Mouse (Mus musculus) CH12.LX (cell line): ENCODE measurements around the gene Iqcj. TPM values are rescaled to one million over a fixed set of nuclear protein-coding genes. Genes with fewer than 3 reads are reported as not detected.

Source experiments
- DNase-seq: peaks from one replicate; pipeline ENCODE4 v3.0.0-alpha.2; 2013; ENCODE audit errors: extremely low read depth
- H3K27ac ChIP-seq: 2 replicates; pipeline ENCODE4 v1.5.1; 2012; ENCODE audit warnings: low read depth, mild to moderate bottlenecking, control low read depth, moderate library complexity; ENCODE audit not compliant: insufficient read depth
- H3K27me3 ChIP-seq: replicated peaks from 2 replicates; pipeline ENCODE3; 2012; ENCODE audit warnings: inconsistent platforms
- H3K36me3 ChIP-seq, 2 experiments: replicated peaks in 1 of 2; 2 replicates each; pipeline versions ENCODE3 to v1.6.1; 2012; ENCODE audit warnings: inconsistent platforms in 1 of 2, low read length in 1 of 2, mild to moderate bottlenecking in 1 of 2, mixed read lengths in 1 of 2, moderate library complexity in 1 of 2; ENCODE audit not compliant: control insufficient read depth in 1 of 2, insufficient read depth in 1 of 2
- H3K4me1 ChIP-seq, 2 experiments: 2 replicates each; pipeline ENCODE4 v1.6.1; 2012; ENCODE audit warnings: inconsistent platforms in 1 of 2, moderate library complexity in 1 of 2; ENCODE audit not compliant: insufficient read depth in 2 of 2, control insufficient read depth in 1 of 2
- H3K4me2 ChIP-seq: 2 replicates; pipeline ENCODE4 v1.6.1; 2012; ENCODE audit warnings: low read depth, mild to moderate bottlenecking, control low read depth; ENCODE audit not compliant: poor library complexity, insufficient read depth, severe bottlenecking
- H3K4me3 ChIP-seq, 3 experiments: fragments of 150-350 bp in 1 of 3; sonication (generic) in 1 of 3; replicated peaks in 1 of 3; 2 replicates each; pipeline versions ENCODE3 to v1.5.1; 2011 to 2012; ENCODE audit warnings: low read depth in 2 of 3, low read length in 2 of 3, mild to moderate bottlenecking in 2 of 3, moderate library complexity in 2 of 3, control low read depth in 1 of 3, improper control_type of control experiment in 1 of 3, inconsistent platforms in 1 of 3, mixed read lengths in 1 of 3; ENCODE audit not compliant: poor library complexity in 1 of 3
- H3K79me2 ChIP-seq: replicated peaks from 2 replicates; pipeline ENCODE4 v1.6.1; 2012; ENCODE audit warnings: mild to moderate bottlenecking, moderate library complexity; ENCODE audit not compliant: control insufficient read depth, poor library complexity, insufficient read depth, severe bottlenecking; ENCODE audit errors: extremely low read depth
- H3K9ac ChIP-seq: 2 replicates; pipeline ENCODE4 v1.6.1; 2012; ENCODE audit warnings: low read depth, mild to moderate bottlenecking, control low read depth, moderate library complexity; ENCODE audit not compliant: insufficient read depth
- H3K9me3 ChIP-seq: replicated peaks from 2 replicates; pipeline ENCODE3; 2012; ENCODE audit warnings: low read length, inconsistent platforms, mixed read lengths
- CHD2 ChIP-seq: IDR thresholded peaks from 2 replicates; pipeline ENCODE4 v1.6.1; 2011; ENCODE audit warnings: low read length, improper control_type of control experiment
- EP300 ChIP-seq: IDR thresholded peaks from 2 replicates; pipeline ENCODE4 v1.6.1; 2011; ENCODE audit warnings: low read length, improper control_type of control experiment
- ETS1 ChIP-seq: conservative IDR thresholded peaks from 2 replicates; pipeline ENCODE4 v1.6.1; 2012; ENCODE audit warnings: low read depth, mild to moderate bottlenecking, inconsistent platforms, low read length, improper control_type of control experiment, moderate library complexity
- IRF4 ChIP-seq: IDR thresholded peaks from 2 replicates; pipeline ENCODE4 v1.6.1; 2014; ENCODE audit warnings: low read depth, mild to moderate bottlenecking, inconsistent platforms, low read length, improper control_type of control experiment
- KAT2A ChIP-seq: IDR thresholded peaks from 2 replicates; pipeline ENCODE4 v1.6.1; 2012; ENCODE audit warnings: low read length, improper control_type of control experiment, inconsistent platforms; ENCODE audit not compliant: insufficient replicate concordance
- NELFE ChIP-seq: IDR thresholded peaks from 2 replicates; pipeline ENCODE4 v1.6.1; 2011; ENCODE audit warnings: low read depth, low read length, improper control_type of control experiment
- USF1 ChIP-seq: IDR thresholded peaks from 2 replicates; pipeline ENCODE4 v1.6.1; 2014; ENCODE audit warnings: low read depth, mild to moderate bottlenecking, inconsistent platforms, low read length, improper control_type of control experiment
- ZC3H11A ChIP-seq: IDR thresholded peaks from 2 replicates; pipeline ENCODE4 v1.6.1; 2012; ENCODE audit warnings: low read depth, mild to moderate bottlenecking, inconsistent platforms, low read length, improper control_type of control experiment
- dilution Hi-C: fragments of 300-500 bp; cut with MboI; formaldehyde crosslinking; loops from 2 replicates; pipeline ENCODE4 v1.14.3; 2020; ENCODE audit warnings: low sequenced_read_pairs; ENCODE audit not compliant: extremely low pct_unique_long_range_greater_than_20kb, extremely low pct_ligation_motif_present
- in situ Hi-C: fragments of 300-500 bp; cut with MboI; formaldehyde crosslinking; loops from 3 replicates; pipeline ENCODE4 v1.14.3; 2019; ENCODE audit warnings: low sequenced_read_pairs, low pct_ligation_motif_present, low pct_unique_long_range_greater_than_20kb, mixed read lengths
- polyA plus RNA-seq: library from polyadenylated mRNA; unstranded; fragments of >175 nt; gene quantifications from 2 replicates; pipeline ENCODE4 v1.2.1, GENCODE M21; 2012; ENCODE audit warnings: low read depth; ENCODE audit not compliant: insufficient read length
- total RNA-seq, 2 experiments: library from RNA; depleted of rRNA; stranded (reverse); fragments of 300-350 nt in 1 of 2; fragments of >200 nt in 1 of 2; gene quantifications; 2 replicates each; pipeline ENCODE4 v1.2.3; 2012 to 2014

Gene Iqcj
- total and polyA plus RNA-seq, 3 experiments, result 0.47 TPM; not detected in 2

DNA sequence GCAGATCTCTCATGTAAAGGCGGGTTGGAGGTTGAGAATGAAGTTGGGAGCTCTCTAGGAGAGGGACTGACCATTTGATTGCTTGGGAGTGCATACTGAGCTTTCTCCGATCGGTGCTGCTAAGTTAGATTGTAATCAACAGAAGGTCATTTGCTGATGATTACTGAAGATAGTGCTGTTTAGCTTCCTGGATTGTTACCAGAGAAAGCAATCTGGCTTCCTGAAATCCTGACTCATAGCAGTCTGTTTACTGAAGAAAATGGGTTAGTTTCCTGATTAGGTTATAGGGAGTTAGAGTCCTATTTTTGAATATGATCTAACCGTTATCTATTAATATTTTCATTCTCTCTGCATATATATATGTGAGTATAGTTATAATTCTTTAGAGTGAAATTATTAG is 209.3 kb downstream of the Iqcj start:
- Histone ChIP-seq H3K4me1 (no peaks in the 10 kb centered on the region), H3K9me3 (no peaks in the 10 kb centered on the region)
- TF ChIP-seq ETS1, result no peak
- no peak for TF ChIP-seq KAT2A
- TF ChIP-seq ZC3H11A, result no peak
- no peak for TF ChIP-seq NELFE
- TF ChIP-seq, all 38 proteins: peak for 0
- dilution Hi-C loops (no loop called here), in situ Hi-C loops (no loop called here)
- Histone ChIP-seq H3K9ac (no peak overlapping the region), H3K27me3 (no peaks in the 10 kb centered on the region), H3K36me3 (no peaks in the 10 kb centered on the region), H3K4me2 (no peak overlapping the region), H3K4me3 (no peak overlapping the region), H3K27ac (no peak overlapping the region), H3K79me2 (no peaks in the 10 kb centered on the region)
- no peak for DNase-seq

DNA sequence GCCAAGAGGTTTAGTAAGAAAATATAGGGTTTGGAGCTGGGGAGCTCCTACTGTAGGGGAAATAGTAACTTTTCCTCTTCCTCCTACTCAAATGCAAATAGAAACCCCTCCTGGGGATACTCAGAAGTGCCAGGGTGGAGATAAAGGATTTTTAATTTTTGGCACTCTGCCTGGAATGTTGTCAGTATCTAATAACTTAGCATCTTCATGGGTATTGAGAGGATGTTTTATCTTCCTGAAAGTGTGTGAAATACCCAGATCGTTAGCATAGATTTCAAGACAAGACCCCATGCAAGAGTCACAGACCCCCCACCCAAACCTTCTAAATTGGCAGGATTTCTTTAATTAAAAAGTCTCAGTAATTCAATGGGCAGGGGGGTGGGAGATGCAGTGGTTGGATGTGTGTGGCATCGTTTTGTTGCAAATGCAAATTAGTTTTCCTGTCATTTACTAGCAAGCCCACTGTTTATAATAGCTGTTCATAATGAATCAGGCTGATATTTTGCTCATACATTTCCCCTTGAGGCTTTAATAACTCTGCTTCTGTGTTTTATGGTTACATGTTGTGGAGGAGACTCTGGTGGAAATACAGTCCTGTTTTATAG is 213.2 kb downstream of the Iqcj start:
- Histone ChIP-seq H3K36me3 (no peaks in the 10 kb centered on the region), H3K27ac (no peak overlapping the region), H3K9ac (no peak overlapping the region), H3K79me2 (no peaks in the 10 kb centered on the region), H3K27me3 (no peaks in the 10 kb centered on the region), H3K4me2 (no peak overlapping the region), H3K9me3 (no peaks in the 10 kb centered on the region), H3K4me3 (no peak overlapping the region), H3K4me1 (no peaks in the 10 kb centered on the region)
- dilution Hi-C loops, result no loop called here
- no peak for DNase-seq
- TF ChIP-seq USF1 (no peak), CHD2 (no peak), IRF4 (no peak), EP300 (no peak)
- in situ Hi-C loops, result no loop called here

Other genes with a start within 250 kb of the Iqcj start
- 0.25 and 0.29 TPM in 2 replicates for gene Iqschfp, start within 50 bp of the Iqcj start, total RNA-seq (2012; rRNA removed)
- gene Iqschfp, start within 50 bp of the Iqcj start, total RNA-seq (2014; rRNA removed), result not detected in 2 replicates
- 0.13 TPM in 1 of 2 replicates, not detected in the other for gene Iqschfp, start within 50 bp of the Iqcj start, polyA plus RNA-seq
- gene Schip1, start 172.6 kb downstream of the Iqcj start, total RNA-seq (2012; rRNA removed), result 0.25 TPM in 2 replicates
- 0.36 and 0.38 TPM in 2 replicates for gene Schip1, start 172.6 kb downstream of the Iqcj start, total RNA-seq (2014; rRNA removed)
- gene Schip1, start 172.6 kb downstream of the Iqcj start, polyA plus RNA-seq, result 0.16 TPM in 1 of 2 replicates, not detected in the other